Mouse (Mus musculus) C2C12 (cell line): ENCODE results near the gene Fbxo2.

ENCODE experiments used
- CEBPB ChIP-seq: IDR thresholded peaks from one replicate; pipeline ENCODE4 v1.6.1; 2011; ENCODE audit warnings: low read depth, mild to moderate bottlenecking, control low read depth, moderate library complexity
- CTCF ChIP-seq: IDR thresholded peaks from one replicate; pipeline ENCODE4 v1.5.1; 2011; ENCODE audit not compliant: control insufficient read depth, insufficient read depth, insufficient read length
- FOSL1 ChIP-seq: IDR thresholded peaks from one replicate; pipeline ENCODE4 v1.8.0; 2011; ENCODE audit warnings: mild to moderate bottlenecking, low read length; ENCODE audit not compliant: poor library complexity, insufficient read depth, severe bottlenecking
- MAX ChIP-seq: IDR thresholded peaks from one replicate; pipeline ENCODE4 v1.6.1; 2011; ENCODE audit warnings: mild to moderate bottlenecking, control low read depth
- MYOD1 ChIP-seq: IDR thresholded peaks from one replicate; pipeline ENCODE4 v1.6.1; 2011; ENCODE audit warnings: low read depth; ENCODE audit not compliant: control insufficient read depth, insufficient read length
- MYOG ChIP-seq: IDR thresholded peaks from one replicate; pipeline ENCODE4 v1.6.1; 2011; ENCODE audit not compliant: control insufficient read depth, insufficient read length; ENCODE audit errors: extremely low read depth
- USF1 ChIP-seq: IDR thresholded peaks from one replicate; pipeline ENCODE4 v1.6.1; 2011; ENCODE audit warnings: low read depth, mild to moderate bottlenecking, control low read depth, moderate library complexity

DNA sequence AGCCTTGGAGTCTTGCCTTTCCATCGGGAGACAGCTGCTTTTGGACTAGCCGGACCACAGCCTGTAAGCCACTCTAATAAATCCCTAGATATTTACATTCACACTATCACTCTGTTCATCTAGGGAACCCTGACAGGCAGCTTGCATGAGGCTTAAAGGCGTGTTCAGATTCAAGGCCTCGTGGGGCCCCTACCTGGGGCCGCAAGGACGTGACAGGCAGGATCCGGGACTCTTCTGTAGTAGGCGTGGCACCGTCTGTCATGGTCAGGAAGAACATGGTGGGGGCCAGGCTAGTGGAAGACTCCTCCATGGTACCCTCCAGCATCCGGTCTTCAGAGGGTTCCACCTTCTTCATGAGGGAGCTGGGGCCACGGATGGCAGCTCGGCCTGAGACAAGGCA lies 47.9 kb upstream of the Fbxo2 start:
- TF ChIP-seq CTCF (no peak), MYOD1 (no peak), CEBPB (no peak), MAX (no peak), USF1 (no peak), FOSL1 (no peak), MYOG (no peak)
